Mouse (Mus musculus) liver, adult 2 months (tissue): ENCODE measurements around the gene Gm525. TPM values are rescaled to one million over a fixed set of nuclear protein-coding genes. Genes with fewer than 3 reads are reported as not detected.
"Not testable (repeated sequence)": the region's sequence is repeated elsewhere in the genome, so short reads cannot be mapped to it uniquely, and the experiment has no call there.

Experiments used
- DNase-seq: peaks from one replicate; pipeline ENCODE4 v3.0.0-alpha.2; 2011; ENCODE audit warnings: low read depth, low spot score; ENCODE audit errors: extremely low read depth
- H3K27ac ChIP-seq: fragments of 200-500 bp; replicated peaks from 2 replicates; pipeline ENCODE4 v1.5.1; 2012; ENCODE audit warnings: low read depth, mild to moderate bottlenecking, control low read depth, inconsistent platforms, low read length; ENCODE audit not compliant: insufficient read depth
- H3K27me3 ChIP-seq: fragments of 200-500 bp; 2 replicates; pipeline ENCODE4 v1.6.1; 2012; ENCODE audit warnings: mild to moderate bottlenecking, moderate library complexity, low read length, inconsistent platforms; ENCODE audit not compliant: control insufficient read depth, insufficient read depth
- H3K36me3 ChIP-seq: fragments of 200-500 bp; 2 replicates; pipeline ENCODE4 v1.6.1; 2012; ENCODE audit warnings: low read length, inconsistent platforms; ENCODE audit not compliant: control insufficient read depth, insufficient read depth
- H3K4me1 ChIP-seq: fragments of 200-500 bp; 2 replicates; pipeline ENCODE4 v1.6.1; 2011; ENCODE audit warnings: low read length; ENCODE audit not compliant: control insufficient read depth, insufficient read depth
- H3K4me3 ChIP-seq: fragments of 200-500 bp; 2 replicates; pipeline ENCODE4 v1.5.1; 2011; ENCODE audit warnings: low read depth, mild to moderate bottlenecking, control low read depth, low read length, moderate library complexity; ENCODE audit not compliant: insufficient read depth
- H3K79me2 ChIP-seq: fragments of 200-500 bp; 2 replicates; pipeline ENCODE4 v1.6.1; 2012; ENCODE audit warnings: inconsistent platforms, mild to moderate bottlenecking, low read length, moderate library complexity; ENCODE audit not compliant: control insufficient read depth, insufficient read depth
- H3K9ac ChIP-seq: fragments of 200-500 bp; 2 replicates; pipeline ENCODE4 v1.6.1; 2012; ENCODE audit warnings: low read depth, mild to moderate bottlenecking, control low read depth, inconsistent platforms, low read length
- CTCF ChIP-seq: fragments of 200-500 bp; IDR thresholded peaks from 2 replicates; pipeline ENCODE4 v1.5.1; 2011; ENCODE audit warnings: low read depth, low read length, control low read depth
- POLR2A ChIP-seq: fragments of 200-500 bp; IDR thresholded peaks from 2 replicates; pipeline ENCODE4 v1.6.1; 2011; ENCODE audit warnings: low read length, control low read depth; ENCODE audit not compliant: insufficient read depth; ENCODE audit errors: extremely low read depth
- WGBS: fragments of 180-500 bp; shearing (Covaris S2); methylation state at CpG from one replicate; pipeline ENCODE4 v1.1.7; 2018; 5-methylcytosine and 5-hydroxymethylcytosine counted together
- polyA plus RNA-seq: library from polyadenylated mRNA; depleted of rRNA; stranded (reverse); fragments of >200 nt; gene quantifications from 2 replicates; pipeline ENCODE4 v1.2.3, GENCODE M21; 2012
- total RNA-seq: library from RNA; depleted of rRNA; stranded (reverse); fragments of >200 nt; gene quantifications from 2 replicates; pipeline ENCODE4 v1.2.3, GENCODE M21; 2014

Gene Gm525
- total and polyA plus RNA-seq, 2 experiments = not detected

GRCm38 (mm10) chr11:89039325-89039724, 34.3 kb upstream of the Gm525 start:
- peak; percentile 41 for DNase-seq
- Histone ChIP-seq H3K4me1 (no peaks in the 10 kb centered on the region), H3K36me3 (peaks cover 2% of the 10 kb centered on the region; the same call in 1 of the 2 replicates), H3K27me3 (no peaks in the 10 kb centered on the region), H3K4me3 (no peak overlapping the region), H3K27ac (no peak overlapping the region), H3K9ac (no peak overlapping the region), H3K79me2 (no peaks in the 10 kb centered on the region)
- TF ChIP-seq CTCF = peak; percentile 98
- TF ChIP-seq POLR2A = no peak
- WGBS = 8% methylated on average over 3 of the region's 3 CpGs

- WGBS = 88% methylated on average over 6 of the region's 7 CpGs
- not testable (repeated sequence) for H3K27ac ChIP-seq
Measured at GRCm38 (mm10) chr11:89041073-89041472, 32.6 kb upstream of the Gm525 start.

GRCm38 (mm10) chr11:89043046-89043445, 30.6 kb upstream of the Gm525 start:
- Histone ChIP-seq H3K27me3 (no peaks in the 10 kb centered on the region), H3K36me3 (peaks cover 7% of the 10 kb centered on the region; the same call in 1 of the 2 replicates), H3K4me3 (no peak overlapping the region), H3K27ac (no peak overlapping the region), H3K9ac (no peak overlapping the region), H3K4me1 (no peaks in the 10 kb centered on the region; the same call in 1 of the 2 replicates), H3K79me2 (no peaks in the 10 kb centered on the region)
- peak; percentile 72 for DNase-seq
- TF ChIP-seq POLR2A = no peak
- TF ChIP-seq CTCF = no peak
- WGBS = 71% methylated on average over 7 of the region's 7 CpGs

More at GRCm38 (mm10) chr11:89041073-89041472, 32.6 kb upstream of the Gm525 start:
- H3K27me3 ChIP-seq, H3K9ac ChIP-seq, H3K4me1 ChIP-seq, H3K4me3 ChIP-seq, H3K36me3 ChIP-seq, DNase-seq, H3K79me2 ChIP-seq: not testable (repeated sequence)

- not testable (repeated sequence) for H3K27ac ChIP-seq, H3K9ac ChIP-seq, H3K4me1 ChIP-seq, H3K27me3 ChIP-seq, H3K4me3 ChIP-seq, DNase-seq, H3K79me2 ChIP-seq
- whole genome bisulfite sequencing = 98% methylated on average over 3 of the region's 3 CpGs
- peaks cover 10% of the 10 kb centered on the region for H3K36me3 ChIP-seq
Measured at GRCm38 (mm10) chr11:89045501-89045900, 28.1 kb upstream of the Gm525 start.

GRCm38 (mm10) chr11:89046021-89046420, 27.6 kb upstream of the Gm525 start:
- TF ChIP-seq POLR2A = no peak
- no peak for TF ChIP-seq CTCF
- Histone ChIP-seq H3K4me1 (no peaks in the 10 kb centered on the region; the same call in 1 of the 2 replicates), H3K27me3 (no peaks in the 10 kb centered on the region), H3K79me2 (no peaks in the 10 kb centered on the region), H3K4me3 (no peak overlapping the region), H3K36me3 (peaks cover 10% of the 10 kb centered on the region), H3K27ac (no peak overlapping the region), H3K9ac (no peak overlapping the region)
- DNase-seq = no peak
- 82% methylated on average over 3 of the region's 3 CpGs for WGBS

GRCm38 (mm10) chr11:89051767-89052166, 21.9 kb upstream of the Gm525 start:
- Histone ChIP-seq H3K4me1 (no peaks in the 10 kb centered on the region), H3K36me3 (peaks cover 7% of the 10 kb centered on the region)
- TF ChIP-seq CTCF (no peak), POLR2A (no peak)

More at GRCm38 (mm10) chr11:89051767-89052166, 21.9 kb upstream of the Gm525 start:
- 75% methylated on average over 6 of the region's 6 CpGs for WGBS
- Histone ChIP-seq H3K9ac (no peak overlapping the region), H3K27me3 (no peaks in the 10 kb centered on the region), H3K79me2 (no peaks in the 10 kb centered on the region), H3K4me3 (no peak overlapping the region), H3K27ac (no peak overlapping the region)
- no peak for DNase-seq
